Comparison of ENCODE assay signal across 9 mouse cellular contexts in genomic region chr1:74894966-74895365, GRCm38 (mm10). TPM values are rescaled to one million over a fixed set of nuclear protein-coding genes. Genes with fewer than 3 reads are reported as not detected.
DNase-seq lines count a peak whose midpoint lies in the region; TF ChIP-seq lines count a peak whose summit lies in the region.
"Had no signal": no experiment of that assay in that cellular context is flagged by ENCODE, and none has a peak within 500 bp of the region (broad histone marks: within the 10 kb centered on the region; RNA-seq: fewer than 3 reads in every experiment).

No protein-coding gene starts in this region.

- TF ChIP-seq CTCF in olfactory bulb, adult 2 months (IDR thresholded peaks at IDR 0.05; ENCODE audit: insufficient read depth, low read depth, low read length) = peak; percentile 58; the same call in 1 of the 2 replicates

- H3K27ac ChIP-seq in olfactory bulb, adult 2 months (ENCODE audit: insufficient read depth, low read depth, low read length) = no peak overlapping the region
- H3K27ac ChIP-seq: lung, embryonic 15.5 days had no signal

- peaks cover 18% of the 10 kb centered on the region for H3K4me1 ChIP-seq in olfactory bulb, adult 2 months (ENCODE audit: control insufficient read depth, insufficient read depth, low read length)
- H3K4me1 ChIP-seq: lung, embryonic 15.5 days had no signal

- DNase-seq in left cerebral cortex, adult 11 months (ENCODE audit: low spot score) = peak; percentile 26
- no peak for DNase-seq in left cerebral cortex, adult 8-10 months (ENCODE audit: low spot score in 2 of 2)
- peak; percentile 66 for DNase-seq in Muller cell, postnatal 12 days (ENCODE audit: inconsistent ontology term)
- peak; percentile 52 for DNase-seq in cerebellum, adult 8-10 months
- peak; percentile 39 to 50 for DNase-seq in heart, postnatal 36 days
- peak; percentile 76 for DNase-seq in left cerebral cortex, postnatal 4 days
- no peak for DNase-seq in yolk sac, embryonic 10.5 days (ENCODE audit: low spot score)

- H3K4me3 ChIP-seq in olfactory bulb, adult 2 months (ENCODE audit: insufficient read depth, low read depth, low read length) = no peak overlapping the region
- H3K4me3 ChIP-seq: lung, embryonic 15.5 days had no signal

- TF ChIP-seq POLR2A in olfactory bulb, adult 2 months (IDR thresholded peaks at IDR 0.05; ENCODE audit: insufficient read depth, low read depth, low read length) = no peak

- intact Hi-C loops in heart, postnatal 36 days (cut with DNase I) = no loop called here
- intact Hi-C loops in left cerebral cortex, postnatal 4 days (cut with DNase I) = loop anchor here (5.0 kb wide), 1 partner anchor 122 kb away; no protein-coding TSS in a partner anchor

- WGBS in olfactory bulb, adult 2 months = 26% methylated on average over 4 of the region's 4 CpGs

RNA-seq across cellular contexts. Expression of gene Cryba2, which starts 2.0 kb away (rescaled TPM):
- total RNA-seq in left cerebral cortex, adult 8-10 months (2022) = under 1 TPM in 1 of 4 experiments, not detected in 3; 0.58 TPM
- not detected for total RNA-seq in heart, postnatal 36 days (2021)
- total RNA-seq in left cerebral cortex, postnatal 4 days (2021) = not detected
- not detected in 2 replicates for polyA plus RNA-seq in olfactory bulb, adult 2 months (2012; ENCODE audit: insufficient read depth, insufficient read length, low replicate concordance, missing spikeins)
- polyA plus RNA-seq: lung, embryonic 15.5 days had no signal

RNA-seq across cellular contexts. Expression of gene Fev, which starts 9.7 kb away (rescaled TPM):
- total RNA-seq in left cerebral cortex, adult 8-10 months (2022) = under 1 TPM in 1 of 4 experiments, not detected in 3; 0.37 TPM
- total RNA-seq in heart, postnatal 36 days (2021) = not detected
- not detected for total RNA-seq in left cerebral cortex, postnatal 4 days (2021)
- polyA plus RNA-seq in olfactory bulb, adult 2 months (2012; ENCODE audit: insufficient read depth, insufficient read length, low replicate concordance, missing spikeins) = not detected in 2 replicates
- polyA plus RNA-seq: lung, embryonic 15.5 days had no signal

RNA-seq across cellular contexts. Expression of gene Cdk5r2, which starts 40.2 kb away (rescaled TPM):
- total RNA-seq in left cerebral cortex, adult 8-10 months (2022) = 100 to 1,000 TPM; 264 to 303 (median 291) TPM
- total RNA-seq in heart, postnatal 36 days (2021) = not detected
- 100 to 1,000 TPM; 227 to 230 TPM for total RNA-seq in left cerebral cortex, postnatal 4 days (2021)
- not detected in 2 replicates for polyA plus RNA-seq in olfactory bulb, adult 2 months (2012; ENCODE audit: insufficient read depth, insufficient read length, low replicate concordance, missing spikeins)
- polyA plus RNA-seq: lung, embryonic 15.5 days had no signal

RNA-seq across cellular contexts. Expression of gene Cfap65, which starts 40.4 kb away (rescaled TPM):
- total RNA-seq in left cerebral cortex, adult 8-10 months (2022) = 1 to 10 TPM; 2.6 to 4.8 (median 3.8) TPM
- not detected for total RNA-seq in heart, postnatal 36 days (2021)
- total RNA-seq in left cerebral cortex, postnatal 4 days (2021) = 1 to 10 TPM; 1.5 to 1.8 TPM
- polyA plus RNA-seq in olfactory bulb, adult 2 months (2012; ENCODE audit: insufficient read depth, insufficient read length, low replicate concordance, missing spikeins) = not detected in 2 replicates

RNA-seq across cellular contexts. Expression of gene Ihh, which starts 56.5 kb away (rescaled TPM):
- under 1 TPM; 0.19 to 0.49 (median 0.27) TPM for total RNA-seq in left cerebral cortex, adult 8-10 months (2022)
- total RNA-seq in heart, postnatal 36 days (2021) = under 1 TPM in 1 of 2 experiments, not detected in 1; 0.14 TPM
- under 1 TPM; 0.28 to 0.40 TPM for total RNA-seq in left cerebral cortex, postnatal 4 days (2021)
- polyA plus RNA-seq in olfactory bulb, adult 2 months (2012; ENCODE audit: insufficient read depth, insufficient read length, low replicate concordance, missing spikeins) = not detected in 2 replicates

Comparison
In these comparisons a context has a peak if more than half of its experiments do, and no peak if none do; other contexts are left out.
1. DNase-seq: peak in left cerebral cortex, adult 11 months (single experiment), Muller cell, postnatal 12 days (single experiment), cerebellum, adult 8-10 months (single experiment), heart, postnatal 36 days (2 of 2) and left cerebral cortex, postnatal 4 days (single experiment); none in left cerebral cortex, adult 8-10 months (0 of 2) and yolk sac, embryonic 10.5 days (single experiment).
2. RNA of gene Cdk5r2, which starts 40.2 kb away (total RNA-seq): 264 to 303 TPM in left cerebral cortex, adult 8-10 months and 227 to 230 TPM in left cerebral cortex, postnatal 4 days; not detected in heart, postnatal 36 days; every median in the first group is over 100 times any median in the second.